In the genomic region with DNA sequence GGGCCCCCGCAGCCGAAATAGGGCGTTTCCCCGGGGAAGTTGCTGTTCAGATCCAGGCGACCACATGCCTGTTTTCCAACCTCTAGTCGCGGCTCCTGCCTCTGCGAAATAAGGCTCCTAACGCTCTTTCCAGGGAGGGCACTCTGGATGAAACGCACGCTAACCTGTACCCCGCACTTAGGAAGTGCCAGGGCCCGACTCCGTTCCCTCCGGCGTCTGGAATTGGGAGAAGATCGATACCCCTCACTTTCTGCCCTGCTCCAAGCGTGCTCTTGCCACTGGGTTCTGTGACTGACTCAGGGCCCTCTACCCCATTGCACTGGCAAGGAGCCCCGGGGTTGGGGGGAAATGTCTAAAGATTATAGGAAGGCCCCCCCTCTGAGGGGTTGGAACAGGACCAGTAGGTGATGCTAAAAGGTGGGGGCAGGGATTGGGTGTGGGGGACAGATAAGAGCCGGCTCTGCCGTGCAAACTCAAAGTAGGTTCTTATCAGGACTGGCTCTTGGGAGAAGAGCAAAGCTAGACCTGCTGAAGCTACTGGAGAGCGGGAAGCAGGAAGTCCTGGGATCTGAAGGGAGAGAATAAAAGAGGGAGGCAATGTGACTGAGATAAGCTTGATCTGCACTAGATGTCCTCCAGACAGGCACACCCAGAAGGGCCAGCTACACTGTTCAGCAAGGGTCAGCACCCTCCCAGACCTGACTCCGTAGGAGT, we compare ENCODE assay signal across 8 mouse cellular contexts. TPM values are rescaled to one million over a fixed set of nuclear protein-coding genes. Genes with fewer than 3 reads are reported as not detected.
DNase-seq lines count a peak whose midpoint lies in the region; ATAC-seq lines count a peak whose summit lies in the region.

No protein-coding gene starts in this region.

- 3% methylated on average over 23 of the region's 23 CpGs for WGBS in forebrain, embryonic 16.5 days
- WGBS in intestine, embryonic 14.5 days = 2% methylated on average over 23 of the region's 23 CpGs
- 2% methylated on average over 23 of the region's 23 CpGs for WGBS in lung, embryonic 15.5 days

- H3K36me3 ChIP-seq in forebrain, embryonic 16.5 days (ENCODE audit: control insufficient read depth, insufficient read depth) = no peaks in the 10 kb centered on the region
- H3K36me3 ChIP-seq in intestine, embryonic 14.5 days (ENCODE audit: control insufficient read depth, insufficient read depth, low read length) = 0 out of 2 replicates have a peak, but pooled peaks cover 3% of the 10 kb centered on the region
- H3K36me3 ChIP-seq in lung, embryonic 15.5 days = no peaks in the 10 kb centered on the region; the same call in 1 of the 2 replicates

- H3K4me1 ChIP-seq in forebrain, embryonic 16.5 days (replicated peaks; ENCODE audit: control insufficient read depth, insufficient read depth, low read length) = peaks cover 28% of the 10 kb centered on the region
- H3K4me1 ChIP-seq in intestine, embryonic 14.5 days (replicated peaks; ENCODE audit: control insufficient read depth, insufficient read depth, low read length) = peaks cover 25% of the 10 kb centered on the region
- peaks cover 30% of the 10 kb centered on the region for H3K4me1 ChIP-seq in lung, embryonic 15.5 days

- ATAC-seq in forebrain, embryonic 16.5 days = no peak
- peak; percentile 10 for ATAC-seq in intestine, embryonic 14.5 days (replicated peaks; ENCODE audit: low FRiP score, low TSS enrichment, low read depth)
- ATAC-seq in lung, embryonic 15.5 days (ENCODE audit: borderline replicate concordance, extremely low read depth, low FRiP score, low TSS enrichment) = no peak; the same call in 1 of the 2 replicates

- DNase-seq in adrenal gland, adult (ENCODE audit: inconsistent age in 2 of 2, low spot score in 1 of 2) = peak; percentile 64 to 80
- DNase-seq in adrenal gland, postnatal 4 days (ENCODE audit: low spot score in 2 of 2) = no peak
- peak; percentile 38 for DNase-seq in CD4-positive helper T cell, adult 2 months (ENCODE audit: low read depth, low spot score)
- peak; percentile 76 for DNase-seq in cerebellum, adult 11-12 months
- peak; percentile 88 for DNase-seq in intestine, embryonic 14.5 days (ENCODE audit: low spot score)
- DNase-seq in skeletal muscle tissue, adult 2 months (ENCODE audit: low read depth, low spot score) = peak; percentile 9

- peak overlapping the region; percentile 79 for H3K27ac ChIP-seq in forebrain, embryonic 16.5 days (ENCODE audit: low read length)
- H3K27ac ChIP-seq in intestine, embryonic 14.5 days (ENCODE audit: low read depth) = peak overlapping the region; percentile 77
- peak overlapping the region; percentile 79 for H3K27ac ChIP-seq in lung, embryonic 15.5 days

- H3K9ac ChIP-seq in forebrain, embryonic 16.5 days (replicated peaks; ENCODE audit: low read depth, low read length) = peak overlapping the region; percentile 63
- peak overlapping the region; percentile 63 for H3K9ac ChIP-seq in intestine, embryonic 14.5 days (ENCODE audit: low read length)
- H3K9ac ChIP-seq in lung, embryonic 15.5 days = peak overlapping the region; percentile 71

- H3K4me2 ChIP-seq in forebrain, embryonic 16.5 days (ENCODE audit: low read length) = peak overlapping the region; percentile 79
- peak overlapping the region; percentile 90 for H3K4me2 ChIP-seq in intestine, embryonic 14.5 days (ENCODE audit: low read length)
- H3K4me2 ChIP-seq in lung, embryonic 15.5 days = peak overlapping the region; percentile 96

- peak overlapping the region; percentile 75 for H3K4me3 ChIP-seq in forebrain, embryonic 16.5 days (replicated peaks; ENCODE audit: low read length)
- H3K4me3 ChIP-seq in intestine, embryonic 14.5 days (ENCODE audit: low read depth, low read length) = peak overlapping the region; percentile 59
- peak overlapping the region; percentile 80 for H3K4me3 ChIP-seq in lung, embryonic 15.5 days

- 0 out of 2 replicates have a peak, but pooled peaks cover 3% of the 10 kb centered on the region for H3K27me3 ChIP-seq in forebrain, embryonic 16.5 days (replicated peaks; ENCODE audit: control insufficient read depth, insufficient read depth, low read length)
- no peaks in the 10 kb centered on the region for H3K27me3 ChIP-seq in intestine, embryonic 14.5 days (replicated peaks; ENCODE audit: control insufficient read depth, insufficient read depth, low read length)
- no peaks in the 10 kb centered on the region for H3K27me3 ChIP-seq in lung, embryonic 15.5 days

- H3K9me3 ChIP-seq in forebrain, embryonic 16.5 days (ENCODE audit: control insufficient read depth, low read length) = no peaks in the 10 kb centered on the region; the same call in 1 of the 2 replicates
- H3K9me3 ChIP-seq in intestine, embryonic 14.5 days (ENCODE audit: control insufficient read depth, low read length) = no peaks in the 10 kb centered on the region
- no peaks in the 10 kb centered on the region for H3K9me3 ChIP-seq in lung, embryonic 15.5 days

RNA-seq across cellular contexts. Expression of gene Rybp, which starts 0.9 kb away (rescaled TPM):
- total RNA-seq in adrenal gland, postnatal 4 days (2021) = 10 to 100 TPM; 34.1 to 34.7 TPM
- polyA plus RNA-seq in forebrain, embryonic 16.5 days (2015; fragmentation: Nextera tagmentation; extraction: Ambion mirVana) = 30.4 and 31.2 TPM in 2 replicates
- polyA plus RNA-seq in intestine, embryonic 14.5 days (2014; fragmentation: Nextera tagmentation; extraction: Ambion mirVana) = 13.8 and 14.7 TPM in 2 replicates
- polyA plus RNA-seq in lung, embryonic 15.5 days (2015; fragmentation: Nextera tagmentation; extraction: Ambion mirVana) = 21.8 and 22.4 TPM in 2 replicates

Comparison
In these comparisons a context has a peak if more than half of its experiments do, and no peak if none do; other contexts are left out.
1. DNase-seq: peak in adrenal gland, adult (2 of 2), CD4-positive helper T cell, adult 2 months (single experiment), cerebellum, adult 11-12 months (single experiment), intestine, embryonic 14.5 days (single experiment) and skeletal muscle tissue, adult 2 months (single experiment); none in adrenal gland, postnatal 4 days (0 of 2).
2. Peak in every context shown above with its lines, with median percentiles within 50 percentile points of each other: H3K27ac ChIP-seq, H3K4me2 ChIP-seq, H3K4me3 ChIP-seq and H3K9ac ChIP-seq.